Mouse (Mus musculus) stomach, postnatal 0 days (tissue): ENCODE measurements around the gene Cdh23.

Source experiments
- CTCF ChIP-seq: IDR thresholded peaks from 2 replicates; pipeline ENCODE4 v1.5.1; 2016; ENCODE audit warnings: antibody characterized with exemption, low read depth, mild to moderate bottlenecking, moderate library complexity
- EP300 ChIP-seq: optimal IDR thresholded peaks from 2 replicates; pipeline ENCODE3; 2016; ENCODE audit warnings: antibody characterized with exemption

DNA sequence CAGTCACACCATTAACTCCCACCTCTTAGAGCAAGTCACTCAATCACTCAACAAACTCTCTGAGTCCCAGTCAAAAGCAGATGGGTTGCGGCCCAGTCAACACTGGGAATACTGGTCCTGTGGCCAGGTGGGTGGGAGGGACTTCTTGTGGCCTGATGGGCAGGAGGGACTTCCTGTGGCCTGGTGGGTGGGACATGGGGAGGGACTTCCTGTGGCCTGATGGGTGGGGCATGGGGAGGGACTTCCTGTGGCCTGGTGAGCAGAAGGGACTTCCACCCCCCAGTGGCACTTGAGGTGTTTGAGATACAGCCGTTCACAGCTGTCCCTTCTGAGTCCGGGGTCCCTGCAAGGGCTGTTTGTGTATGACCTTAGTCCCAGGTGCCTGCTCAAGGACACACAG lies 27.7 kb downstream of the Cdh23 start:
- TF ChIP-seq CTCF, result no peak
- TF ChIP-seq EP300, result no peak
